Mouse (Mus musculus) layer of hippocampus, adult 18-20 months (tissue): ENCODE results near the gene Mtnr1b. TPM values are rescaled to one million over a fixed set of nuclear protein-coding genes. Genes with fewer than 3 reads are reported as not detected.

Experiments used
- DNase-seq, 2 experiments: peaks; one replicate each; pipeline ENCODE4 v3.0.0; 2022; ENCODE audit warnings: low spot score in 2 of 2
- total RNA-seq, 2 experiments: library from RNA; stranded (reverse); gene quantifications; 2 replicates each; pipeline ENCODE4 v1.2.3; 2021

Gene Mtnr1b
- total RNA-seq, 2 experiments from 2014 or later: not detected

- DNase-seq: no peak
Observed at GRCm38 (mm10) chr9:15802413-15803027, 71.8 kb downstream of the Mtnr1b start.

- DNase-seq: no peak
Observed at GRCm38 (mm10) chr9:15800402-15800801, 74.0 kb downstream of the Mtnr1b start.

GRCm38 (mm10) chr9:15794408-15794807 lies 79.9 kb downstream of the Mtnr1b start:
- DNase-seq: no peak

GRCm38 (mm10) chr9:15792076-15792475 lies 82.3 kb downstream of the Mtnr1b start:
- DNase-seq: no peak

- no peak for DNase-seq
Observed at GRCm38 (mm10) chr9:15786610-15787009, 87.7 kb downstream of the Mtnr1b start.

GRCm38 (mm10) chr9:15786192-15786591 lies 88.2 kb downstream of the Mtnr1b start:
- no peak for DNase-seq

GRCm38 (mm10) chr9:15781936-15782335 lies 92.4 kb downstream of the Mtnr1b start:
- no peak for DNase-seq

- peak in 1 of 2 experiments; percentile 9 for DNase-seq
Observed at GRCm38 (mm10) chr9:15774911-15775310, 99.4 kb downstream of the Mtnr1b start.

Other genes starting within 250 kb of the Mtnr1b start
- gene Deup1, start 246.6 kb downstream of the Mtnr1b start, total RNA-seq: 1 to 10 TPM in 1 of 2 experiments, under 1 TPM in 1; 0.89 to 1.3 TPM
- gene Slc36a4, start 164.8 kb downstream of the Mtnr1b start, total RNA-seq: 10 to 100 TPM; 42.4 to 47.4 TPM